Mouse (Mus musculus): ENCODE data around the gene Mboat2. TPM values are rescaled to one million over a fixed set of nuclear protein-coding genes. Genes with fewer than 3 reads are reported as not detected.

The Mboat2 gene
- total RNA-seq, 1 experiment from 2014 or later = 9.0 TPM

DNA sequence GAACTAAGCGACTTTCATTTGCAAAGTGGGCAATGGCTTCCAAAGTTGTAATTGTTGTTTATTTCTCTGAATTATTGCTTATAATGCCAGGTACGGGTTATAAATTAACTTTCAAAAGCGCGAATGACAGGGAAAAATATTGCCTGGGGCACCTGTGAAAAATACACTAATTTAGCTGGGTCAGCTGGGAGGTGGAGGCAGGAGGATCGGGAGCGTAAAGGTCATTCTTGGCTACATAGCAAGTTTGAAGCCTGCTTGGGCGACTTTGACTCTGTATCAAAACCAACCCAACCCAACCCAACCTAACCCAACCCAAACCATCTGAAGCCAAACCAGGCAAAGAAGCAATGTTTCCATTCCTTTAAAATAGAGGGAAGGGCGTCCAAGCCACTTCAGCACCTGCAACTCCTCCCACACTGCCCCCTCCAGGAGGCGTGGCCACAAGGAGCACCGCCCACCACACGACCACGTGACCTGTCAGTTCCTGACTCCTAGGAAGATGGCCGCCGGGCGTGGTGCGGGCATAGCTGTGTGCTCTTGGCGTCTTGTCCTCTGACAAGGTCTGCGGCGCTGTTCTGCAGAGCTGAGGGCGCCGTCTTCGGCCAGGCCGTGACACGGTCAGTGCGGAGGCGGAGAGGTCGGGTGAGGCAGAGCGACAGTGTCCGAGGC lies 143.9 kb downstream of the Mboat2 start, which contains the start of gene Kidins220:
Gene Kidins220 (plus strand): TSS at position 480 of the 669 bp plus-strand sequence.
- ATAC-seq (replicated peaks; ENCODE audit: low read depth, poor library complexity, severe bottlenecking) = peak; percentile 88

DNA sequence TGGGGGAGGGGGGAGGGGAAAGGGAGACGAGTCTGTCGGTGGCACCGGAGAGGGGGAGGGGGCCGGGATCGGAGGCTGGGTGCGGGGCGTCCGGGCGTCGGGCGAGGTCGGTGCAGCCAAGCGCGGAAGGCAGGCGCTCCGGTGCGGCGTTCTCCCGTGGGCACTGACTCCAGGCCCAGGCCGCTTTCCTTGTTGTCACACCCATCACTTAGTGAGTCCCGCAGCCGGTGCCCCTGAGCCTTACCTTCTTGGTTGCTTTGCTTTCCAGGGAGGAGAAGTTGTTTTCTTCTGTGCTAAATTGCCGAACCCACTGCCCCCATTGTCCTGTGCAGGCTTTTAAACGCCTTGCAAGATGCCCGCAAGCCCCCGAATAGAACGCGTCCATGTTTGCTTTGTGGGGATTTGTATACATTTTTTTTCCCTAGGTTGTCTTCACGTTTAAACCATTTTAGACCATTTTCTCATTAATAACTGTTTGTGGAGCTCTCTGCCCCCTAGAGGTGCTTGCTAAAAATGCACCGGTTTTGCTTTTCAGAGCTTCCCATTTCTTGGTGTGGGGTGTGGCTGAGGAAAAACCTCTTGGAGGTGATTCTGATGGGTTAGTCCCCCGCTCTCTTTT lies 144.5 kb downstream of the Mboat2 start:
- ATAC-seq (replicated peaks; ENCODE audit: low read depth, poor library complexity, severe bottlenecking) = peak; percentile 73

DNA sequence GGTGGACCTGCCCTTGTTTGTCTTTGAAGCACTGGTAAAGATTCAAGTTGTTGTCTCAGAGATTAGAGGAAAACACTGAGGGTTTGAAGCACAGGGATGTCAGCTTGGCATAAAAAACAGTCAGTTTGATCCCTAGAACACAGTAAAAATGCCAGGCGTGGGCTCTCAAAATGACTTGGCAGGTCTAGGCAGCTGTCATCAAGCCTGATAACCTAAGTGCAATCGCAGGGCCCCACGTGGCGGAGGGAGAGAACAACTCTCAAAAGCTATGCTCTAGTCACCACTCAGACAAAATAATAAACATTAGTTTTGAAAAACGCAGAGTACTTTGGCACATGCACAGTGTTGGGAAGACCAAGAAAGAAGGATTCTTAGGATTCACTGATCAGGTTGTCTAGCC lies 154.5 kb downstream of the Mboat2 start:
- ATAC-seq (replicated peaks; ENCODE audit: low read depth, poor library complexity, severe bottlenecking) = no peak

- ATAC-seq (replicated peaks; ENCODE audit: low read depth, poor library complexity, severe bottlenecking) = no peak
Measured at GRCm38 (mm10) chr12:24995350-24995749, 164.7 kb downstream of the Mboat2 start.

GRCm38 (mm10) chr12:25005350-25005749 lies 174.7 kb downstream of the Mboat2 start:
- no peak for ATAC-seq (replicated peaks; ENCODE audit: low read depth, poor library complexity, severe bottlenecking)

- no peak for ATAC-seq (replicated peaks; ENCODE audit: low read depth, poor library complexity, severe bottlenecking)
Measured at GRCm38 (mm10) chr12:25009957-25010356, 179.3 kb downstream of the Mboat2 start.

GRCm38 (mm10) chr12:25010416-25010815 lies 179.7 kb downstream of the Mboat2 start:
- no peak for ATAC-seq (replicated peaks; ENCODE audit: low read depth, poor library complexity, severe bottlenecking)

DNA sequence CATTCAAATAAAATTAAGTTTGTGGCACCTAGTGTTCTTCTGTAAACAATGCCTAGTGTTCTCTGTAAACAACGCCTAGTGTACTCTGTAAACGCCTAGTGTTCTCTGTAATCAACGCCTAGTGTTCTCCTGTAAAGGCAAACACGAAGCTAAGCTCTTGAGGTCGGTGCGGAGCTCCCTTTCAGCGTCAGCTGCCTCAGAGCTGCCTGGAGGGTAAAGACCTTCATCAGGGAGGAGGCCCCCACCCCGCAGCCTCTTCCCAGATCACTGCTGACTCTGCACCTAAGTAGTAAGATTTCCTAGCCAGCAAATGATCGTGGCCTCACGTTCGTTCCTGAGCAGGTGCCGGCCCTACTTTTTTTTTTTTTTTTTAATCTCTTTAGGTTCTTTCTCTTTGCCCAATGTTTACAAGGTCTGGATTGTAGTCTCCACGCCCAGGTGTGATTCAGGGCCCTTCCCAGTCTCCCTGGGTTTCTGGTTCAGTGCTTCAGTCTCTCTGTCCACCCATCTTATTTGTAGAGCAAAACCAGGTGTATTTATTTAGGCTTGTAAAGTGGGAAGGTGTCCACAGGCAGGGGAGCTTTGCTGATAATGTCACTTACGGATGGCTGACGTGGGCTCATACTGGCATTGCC lies 181.2 kb downstream of the Mboat2 start:
- ATAC-seq (replicated peaks; ENCODE audit: low read depth, poor library complexity, severe bottlenecking) = no peak

GRCm38 (mm10) chr12:25012555-25013540 lies 182.2 kb downstream of the Mboat2 start:
- no peak for ATAC-seq (replicated peaks; ENCODE audit: low read depth, poor library complexity, severe bottlenecking)

Other genes with a start within 250 kb of the Mboat2 start
- 13.3 and 24.8 TPM in 2 replicates for gene Klf11, start 179.6 kb upstream of the Mboat2 start, total RNA-seq (2017)
- gene Cys1, start 149.1 kb upstream of the Mboat2 start, total RNA-seq (2017) = 0.41 TPM in 1 of 2 replicates, not detected in the other
- gene Rrm2, start 122.6 kb upstream of the Mboat2 start, total RNA-seq (2017) = 90.3 and 94.5 TPM in 2 replicates
- 66.0 and 89.1 TPM in 2 replicates for gene Kidins220, start 144.0 kb downstream of the Mboat2 start, total RNA-seq (2017)